Mouse (Mus musculus): ENCODE data around the gene Epb41l4b.

DNA sequence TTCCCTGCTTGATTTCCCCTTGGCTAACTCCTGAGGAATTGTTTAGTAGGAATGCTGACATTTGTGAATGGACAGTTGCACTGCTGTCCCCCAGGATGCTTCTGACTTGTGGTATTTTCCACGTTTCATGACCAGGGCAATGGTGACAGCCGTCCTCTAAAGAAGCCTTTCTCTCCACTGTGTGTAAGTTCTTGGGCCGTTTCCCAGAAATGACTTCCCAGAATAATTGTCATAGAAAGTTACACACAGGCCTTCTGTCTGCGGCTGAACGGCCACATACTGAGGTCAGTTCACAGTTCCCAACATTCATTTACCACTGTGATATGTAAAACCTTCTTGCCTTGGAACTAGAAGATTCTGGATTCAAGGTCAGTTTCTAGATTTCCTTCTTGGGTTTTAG lies 28.6 kb upstream of the Epb41l4b start:
- TF ChIP-seq MEF2A (IDR thresholded peaks at IDR 0.05; ENCODE audit: borderline replicate concordance, low read depth, low read length) (no peak), CTCF (conservative IDR thresholded peaks at IDR 0.05 in 1 of 2, IDR thresholded peaks at IDR 0.05 in 1 of 2; ENCODE audit: low read depth in 2 of 2, low read length in 2 of 2) (no peak), POLR2A (IDR thresholded peaks at IDR 0.05; ENCODE audit: low read depth, low read length) (no peak), CHD2 (IDR thresholded peaks at IDR 0.05; ENCODE audit: low read length) (no peak), TBP (conservative IDR thresholded peaks at IDR 0.05; ENCODE audit: low read depth, low read length) (no peak), ZNF384 (IDR thresholded peaks at IDR 0.05; ENCODE audit: low read depth, low read length) (no peak), RAD21 (IDR thresholded peaks at IDR 0.05; ENCODE audit: low read depth, low read length) (no peak), TCF12 (IDR thresholded peaks at IDR 0.05; ENCODE audit: low read depth, low read length) (no peak), UBTF (IDR thresholded peaks at IDR 0.05; ENCODE audit: low read depth, low read length) (no peak), RCOR1 (conservative IDR thresholded peaks at IDR 0.05; ENCODE audit: low read depth, low read length) (no peak), GABPA (IDR thresholded peaks at IDR 0.05; ENCODE audit: insufficient replicate concordance, low read depth, low read length) (no peak), HCFC1 (IDR thresholded peaks at IDR 0.05; ENCODE audit: low read depth, low read length) (no peak)

Data from CH12.LX (cell line).